Mouse (Mus musculus): ENCODE data around the gene Prrc2b.
A peak's percentile ranks its signal among the peaks of the same experiment; 100 is the strongest.

GRCm38 (mm10) chr2:32137667-32138266 lies 13.1 kb upstream of the Prrc2b start:
- TF ChIP-seq CTCF (IDR thresholded peaks at IDR 0.05) (no peak), POLR2A (IDR thresholded peaks at IDR 0.05; ENCODE audit: insufficient read depth, low read depth, low read length) (peak; percentile 98)
